Mouse (Mus musculus): ENCODE measurements at regions not wholly inside any gene's neighbourhood (a gene's known extent, or its start where the extent isn't known, plus 50 kb on each side); places are given as distances from the start of the nearest gene placed in this dataset.

DNA sequence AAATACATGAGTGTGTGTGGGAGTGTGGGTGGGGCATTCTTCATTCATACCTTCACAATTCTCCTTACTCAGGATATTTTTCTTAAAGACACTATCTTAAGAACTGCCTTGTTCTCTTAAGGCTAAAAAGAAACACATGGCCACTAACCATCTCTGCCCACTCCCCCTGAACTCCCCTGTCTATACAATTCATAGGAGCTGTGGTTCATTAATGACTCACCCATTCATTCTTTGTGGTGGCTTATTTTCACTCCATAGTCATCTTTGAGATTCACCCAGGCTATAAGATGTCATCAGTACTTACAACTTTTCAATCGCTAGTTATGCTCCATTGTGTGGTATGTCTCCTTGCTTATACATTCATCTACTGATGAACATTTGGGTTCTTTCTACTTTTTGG lies 97.7 kb upstream of the Spred1 start:
- DNase-seq (ENCODE audit: low spot score in 2 of 2) = no peak

DNA sequence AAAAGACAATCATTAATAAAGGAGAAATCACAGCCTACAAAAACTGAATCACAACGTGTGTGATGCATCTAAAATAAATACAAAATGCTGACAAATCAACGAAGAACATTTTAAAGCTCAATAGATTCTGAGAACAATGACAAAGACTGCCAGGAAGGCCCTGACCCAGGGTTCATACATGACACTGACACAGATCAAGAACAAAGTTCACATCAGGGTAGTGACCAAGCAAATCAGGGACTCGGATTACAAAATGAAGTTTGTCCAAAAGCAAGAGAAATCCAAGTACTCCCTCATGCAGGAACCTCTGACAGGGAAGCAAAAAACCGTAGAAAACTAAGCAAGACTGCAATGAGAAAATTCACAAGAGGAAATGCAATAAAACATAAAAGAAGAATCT lies 94.1 kb upstream of the Spred1 start:
- DNase-seq (ENCODE audit: low spot score in 2 of 2) = no peak

DNA sequence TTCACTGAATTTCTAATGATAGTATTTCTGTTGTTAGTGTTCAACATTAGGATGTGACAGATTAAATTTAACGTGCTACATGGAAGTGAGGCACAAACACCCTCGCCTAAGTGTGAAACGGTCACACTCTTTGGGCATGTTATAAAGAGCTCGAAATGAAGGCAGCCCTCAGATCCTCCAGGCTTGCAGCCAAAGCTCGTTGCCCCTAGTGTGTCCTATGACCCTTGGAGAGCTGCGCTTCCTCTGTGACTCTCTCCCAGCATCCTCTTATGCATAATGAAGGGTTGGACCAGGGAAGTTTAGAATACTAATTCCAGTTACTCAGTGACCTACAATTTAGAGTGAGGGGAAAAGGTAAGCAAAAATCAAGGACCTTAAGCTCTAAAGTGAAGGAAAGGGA lies 92.4 kb upstream of the Spred1 start:
- no peak for DNase-seq (ENCODE audit: low spot score in 2 of 2)

DNA sequence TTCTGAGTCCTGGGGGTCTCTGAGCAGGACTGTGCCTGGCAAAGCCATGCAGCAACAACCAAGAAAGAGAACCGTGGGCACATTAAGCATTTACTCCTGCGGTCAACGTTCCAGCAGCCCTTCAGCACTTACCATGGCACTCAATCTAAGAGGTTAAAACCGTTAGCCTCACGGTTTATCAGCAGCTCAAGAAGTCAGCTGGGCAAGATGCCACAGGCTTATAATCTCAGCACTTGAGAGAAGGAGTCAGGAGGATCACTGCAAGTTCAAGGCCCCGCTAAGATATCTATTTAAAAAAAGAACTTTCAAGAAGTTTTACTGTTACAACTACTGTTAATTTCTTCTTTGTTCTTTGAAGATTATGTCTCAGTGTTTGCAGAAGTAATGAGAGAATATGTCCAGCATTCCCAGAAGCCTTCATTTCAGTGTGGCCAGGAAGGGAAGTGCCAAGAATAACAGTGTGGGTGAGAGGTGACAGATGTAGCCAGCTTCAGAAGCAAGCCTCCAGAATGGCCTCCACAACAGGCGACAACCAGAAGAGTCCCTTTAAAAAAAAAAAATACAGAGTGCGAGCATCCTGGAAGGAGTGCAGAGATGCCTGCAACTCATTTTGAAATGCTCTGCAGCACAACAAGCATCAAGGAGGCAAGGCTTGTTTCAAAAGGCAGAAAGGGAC lies 84.8 kb upstream of the Spred1 start:
- no peak for DNase-seq (ENCODE audit: low spot score in 2 of 2)

DNA sequence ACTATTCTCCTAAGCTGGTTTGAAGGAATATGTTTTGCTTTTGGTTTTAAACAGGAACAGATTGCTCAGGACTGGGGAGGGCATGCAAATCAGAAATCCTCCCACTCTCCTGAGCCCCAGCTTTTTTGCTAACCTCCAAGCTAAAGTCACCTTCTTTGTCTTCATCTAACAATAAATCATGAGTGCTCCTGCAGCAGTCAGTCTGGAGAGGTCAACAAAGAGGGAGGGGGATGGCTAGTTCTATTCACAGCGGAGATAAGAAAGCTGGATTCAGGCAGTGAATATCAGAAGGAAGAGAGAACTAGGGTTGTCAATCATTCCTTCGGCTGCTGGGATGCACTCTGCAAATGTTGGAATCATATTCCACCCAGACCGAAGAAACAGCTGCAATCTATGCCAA lies 81.0 kb upstream of the Spred1 start:
- DNase-seq (ENCODE audit: low spot score in 2 of 2) = no peak

DNA sequence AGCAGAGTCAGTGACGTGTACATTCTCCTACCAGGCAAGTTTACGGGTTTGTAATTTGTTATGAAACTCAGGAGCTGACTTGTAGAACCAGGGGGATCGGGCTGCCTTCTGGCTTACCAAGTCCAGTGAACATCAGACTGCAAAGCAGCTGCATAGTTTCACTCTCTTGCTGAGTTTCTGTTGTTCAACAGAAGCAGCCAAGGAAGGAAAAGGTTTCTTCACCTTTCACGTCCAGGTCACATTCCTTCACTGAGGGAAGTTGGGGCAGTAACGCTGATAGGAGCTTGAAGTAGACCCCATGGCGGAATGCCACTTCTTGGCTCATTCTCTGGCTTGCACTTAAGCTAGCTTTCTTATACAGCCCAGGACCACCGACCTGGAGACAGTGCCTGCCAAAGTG lies 77.3 kb upstream of the Spred1 start:
- DNase-seq (ENCODE audit: low spot score in 2 of 2) = no peak

DNA sequence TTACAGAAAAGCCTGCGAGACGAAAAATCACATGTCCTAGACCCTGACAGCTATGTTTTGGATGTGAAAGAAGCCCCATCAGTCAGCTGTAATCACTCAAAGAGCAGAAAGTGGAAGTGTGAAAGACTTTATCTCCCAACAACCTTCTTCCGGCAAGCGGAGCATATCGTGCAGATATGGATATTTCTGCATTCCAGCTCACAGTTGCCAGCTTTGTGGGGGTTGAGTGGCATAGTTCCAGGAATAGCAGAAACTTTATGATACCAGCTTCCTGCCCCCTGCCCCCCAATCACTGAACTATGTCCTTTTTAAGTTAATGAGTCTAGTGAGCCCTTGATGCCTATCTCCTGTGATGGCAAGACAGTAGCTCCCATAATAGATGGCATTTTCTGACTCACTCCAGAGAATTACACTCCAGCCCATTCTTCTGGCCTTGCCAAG lies 72.9 kb upstream of the Spred1 start:
- no peak for DNase-seq (ENCODE audit: low spot score in 2 of 2)

DNA sequence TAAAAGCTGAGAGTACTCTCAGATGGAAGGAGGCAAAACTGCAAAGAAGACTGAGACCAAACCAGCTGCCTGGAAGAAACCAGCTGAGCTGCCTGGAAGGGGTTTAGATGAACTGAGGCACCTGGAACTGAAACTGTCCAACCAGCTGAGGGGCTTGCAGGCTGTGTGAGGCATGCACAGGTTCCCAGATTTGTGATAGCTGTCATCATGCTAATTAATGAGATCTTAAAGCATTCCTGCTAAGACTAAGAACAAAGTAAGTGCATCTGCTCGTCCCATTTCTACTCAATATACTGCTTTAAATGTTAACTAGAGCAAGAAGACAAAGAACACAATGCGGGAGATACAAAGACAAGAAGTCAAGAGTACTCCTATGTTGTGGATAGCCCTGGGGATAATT lies 71.1 kb upstream of the Spred1 start:
- no peak for DNase-seq (ENCODE audit: low spot score in 2 of 2)

DNA sequence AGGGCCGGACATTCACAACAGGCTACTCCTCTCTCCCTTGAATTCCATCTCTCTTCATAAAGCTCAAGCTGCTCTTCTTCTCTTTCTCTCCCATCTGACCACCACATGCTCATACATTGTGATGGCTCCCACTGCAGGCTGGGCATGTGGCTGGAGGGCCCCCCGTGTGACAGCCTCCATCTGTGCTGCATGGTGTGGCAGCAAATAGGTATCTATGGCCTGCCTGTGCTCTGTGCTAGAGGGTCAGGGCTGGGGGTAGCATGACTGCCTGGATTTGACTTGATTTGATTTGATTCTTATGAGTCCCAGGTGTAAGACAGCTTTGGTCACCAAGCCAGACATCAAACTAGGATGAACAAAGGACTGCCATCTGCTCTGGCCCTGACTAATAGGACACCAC lies 57.0 kb upstream of the Spred1 start:
- no peak for DNase-seq (ENCODE audit: low spot score in 2 of 2)

DNA sequence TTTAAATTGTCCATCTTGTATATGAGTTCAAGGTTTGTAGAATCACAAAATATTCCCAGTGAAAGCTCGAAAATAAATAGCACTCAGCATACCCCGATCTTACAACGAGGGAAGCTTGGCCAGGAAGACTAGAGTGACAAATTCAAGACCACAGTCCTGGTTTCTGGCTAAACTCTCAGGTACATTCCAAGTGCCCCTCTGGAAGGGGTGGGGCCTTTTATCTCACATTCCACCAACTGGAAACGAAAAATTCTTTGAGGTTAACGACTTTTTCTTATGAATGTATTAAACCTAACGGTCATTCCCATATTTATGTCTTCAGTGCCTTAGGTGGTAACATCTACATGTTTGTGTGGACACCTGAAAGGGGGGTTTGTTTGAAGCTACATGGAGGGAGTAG lies 50.8 kb upstream of the Spred1 start:
- DNase-seq (ENCODE audit: low spot score in 2 of 2) = no peak

DNA sequence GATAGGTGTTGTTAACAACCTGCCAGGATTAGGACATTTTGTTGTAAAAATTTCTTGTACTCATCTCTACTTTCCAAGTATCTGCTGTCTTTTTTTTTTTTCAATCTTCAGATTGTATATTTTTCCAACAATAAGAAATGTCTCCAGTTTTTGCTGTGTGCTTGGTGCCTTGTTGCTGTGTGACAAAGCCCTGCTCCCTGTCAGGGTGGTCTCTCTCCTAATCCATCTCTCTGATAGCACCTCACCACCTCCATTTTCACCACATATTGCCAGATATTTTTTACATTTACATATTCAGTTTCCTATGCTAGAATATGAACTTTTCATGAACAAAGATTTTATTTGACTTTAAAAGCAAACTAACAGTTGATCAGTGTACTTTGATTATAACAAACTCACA lies 50.1 kb upstream of the Spred1 start:
- no peak for DNase-seq (ENCODE audit: low spot score in 2 of 2)

Data from spleen, postnatal 10 days (tissue).